Mouse (Mus musculus): Measurements from ENCODE around the gene Fam208b. TPM values are rescaled to one million over a fixed set of nuclear protein-coding genes. Genes with fewer than 3 reads are reported as not detected.
"Not testable (repeated sequence)": the region's sequence is repeated elsewhere in the genome, so short reads cannot be mapped to it uniquely, and the experiment has no call there.

Fam208b gene
- polyA plus RNA-seq, 1 experiment from 2014 or later = 30.3 TPM

DNA sequence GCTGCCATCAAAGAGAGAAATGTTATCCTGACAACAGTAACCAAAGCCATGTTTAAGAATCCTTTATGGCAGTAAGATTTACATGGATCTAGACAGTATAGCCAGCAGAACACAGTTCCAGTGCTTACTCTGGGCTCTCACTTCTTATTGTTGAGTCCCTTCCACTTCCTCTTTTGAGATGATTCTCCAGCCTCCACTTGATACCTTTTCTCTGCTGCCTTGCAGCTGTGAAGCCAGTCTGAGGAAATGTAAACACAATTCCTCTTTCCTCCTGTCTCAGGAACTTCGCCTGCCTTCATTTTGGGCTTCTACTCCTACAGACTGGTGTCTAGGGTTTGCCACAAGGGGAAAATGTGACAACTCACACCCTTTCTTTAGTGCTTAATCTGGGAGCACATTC is 90.9 kb downstream of the Fam208b start:
- not testable (repeated sequence) for ATAC-seq (replicated peaks; ENCODE audit: low FRiP score)
- WGBS = 50% methylated on average over 1 of the region's 1 CpGs

DNA sequence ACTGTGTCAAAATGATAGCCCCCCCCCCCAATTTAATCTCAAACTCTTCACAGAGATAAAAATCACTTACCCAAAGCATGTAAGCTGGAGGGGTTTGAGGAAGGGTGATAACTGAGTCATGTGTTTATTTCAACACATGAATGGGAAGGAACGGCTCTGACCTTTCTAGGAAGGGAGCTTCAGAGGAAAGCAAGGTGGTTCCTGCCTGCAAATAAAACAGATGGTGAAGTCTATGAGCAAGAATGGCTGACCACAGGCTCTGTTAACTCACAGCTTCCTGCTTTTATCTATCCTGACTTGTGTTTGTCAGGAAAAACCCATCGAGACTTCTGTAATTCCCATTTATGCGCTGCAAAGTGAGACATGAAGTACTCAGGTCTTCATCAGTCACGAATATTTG is 91.6 kb downstream of the Fam208b start:
- not testable (repeated sequence) for ATAC-seq (replicated peaks; ENCODE audit: low FRiP score); DNase-seq (ENCODE audit: low spot score); H3K4me1 ChIP-seq (replicated peaks; ENCODE audit: control insufficient read depth, insufficient read depth, low read length); H3K36me3 ChIP-seq (ENCODE audit: control insufficient read depth, insufficient read depth, low read length); H3K4me3 ChIP-seq (ENCODE audit: low read depth, low read length); H3K4me2 ChIP-seq (ENCODE audit: low read depth, low read length, severe bottlenecking); H3K9ac ChIP-seq (ENCODE audit: low read length); H3K27me3 ChIP-seq (ENCODE audit: control insufficient read depth, insufficient read depth, low read length); H3K27ac ChIP-seq (ENCODE audit: low read depth, low read length); H3K9me3 ChIP-seq (ENCODE audit: control insufficient read depth, low read length)
- WGBS = 97% methylated on average over 2 of the region's 4 CpGs

More for the DNA sequence above, 90.9 kb downstream of the Fam208b start:
- not testable (repeated sequence) for H3K4me1 ChIP-seq (replicated peaks; ENCODE audit: control insufficient read depth, insufficient read depth, low read length); DNase-seq (ENCODE audit: low spot score); H3K9ac ChIP-seq (ENCODE audit: low read length); H3K4me3 ChIP-seq (ENCODE audit: low read depth, low read length); H3K36me3 ChIP-seq (ENCODE audit: control insufficient read depth, insufficient read depth, low read length); H3K27me3 ChIP-seq (ENCODE audit: control insufficient read depth, insufficient read depth, low read length); H3K27ac ChIP-seq (ENCODE audit: low read depth, low read length); H3K4me2 ChIP-seq (ENCODE audit: low read depth, low read length, severe bottlenecking); H3K9me3 ChIP-seq (ENCODE audit: control insufficient read depth, low read length)

Other genes with a start within 250 kb of the Fam208b start
- gene Gdi2, start 73.0 kb downstream of the Fam208b start, polyA plus RNA-seq (2014; fragmentation: Nextera tagmentation; extraction: Ambion mirVana) = 493 and 502 TPM in 2 replicates
- gene Asb13, start 22.9 kb upstream of the Fam208b start, polyA plus RNA-seq (2014; fragmentation: Nextera tagmentation; extraction: Ambion mirVana) = 12.1 and 15.0 TPM in 2 replicates
- not detected in 2 replicates for gene Calml3, start 193.2 kb upstream of the Fam208b start, polyA plus RNA-seq (2014; fragmentation: Nextera tagmentation; extraction: Ambion mirVana)
- not detected in 2 replicates for gene Calm4, start 226.6 kb upstream of the Fam208b start, polyA plus RNA-seq (2014; fragmentation: Nextera tagmentation; extraction: Ambion mirVana)
- not detected in 2 replicates for gene Calm5, start 243.1 kb upstream of the Fam208b start, polyA plus RNA-seq (2014; fragmentation: Nextera tagmentation; extraction: Ambion mirVana)